Mouse (Mus musculus) liver, embryonic 16.5 days (tissue): ENCODE results near the gene Erfe. TPM values are rescaled to one million over a fixed set of nuclear protein-coding genes. Genes with fewer than 3 reads are reported as not detected.

Source experiments
- ATAC-seq: fragments of 200-750 bp; cut with Nextera tagmentation; 2 replicates; pipeline ENCODE4 v1.8.0; 2017; ENCODE audit warnings: low read depth, mild to moderate bottlenecking, moderate number of reproducible peaks, moderate library complexity
- H3K27ac ChIP-seq: fragments of 300-500 bp; sonication (generic); 2 replicates; pipeline ENCODE4 v1.5.1; 2014; ENCODE audit warnings: mild to moderate bottlenecking, low read length
- H3K27me3 ChIP-seq: fragments of 300-500 bp; sonication (generic); 2 replicates; pipeline ENCODE4 v1.6.1; 2014; ENCODE audit warnings: low read depth, low read length, mixed read lengths; ENCODE audit not compliant: control insufficient read depth, insufficient read depth
- H3K36me3 ChIP-seq: fragments of 300-500 bp; sonication (generic); 2 replicates; pipeline ENCODE4 v1.6.1; 2014; ENCODE audit warnings: mild to moderate bottlenecking; ENCODE audit not compliant: control insufficient read depth, insufficient read depth
- H3K4me1 ChIP-seq: fragments of 300-500 bp; sonication (generic); 2 replicates; pipeline ENCODE4 v1.6.1; 2014; ENCODE audit warnings: low read depth, low read length, mixed read lengths; ENCODE audit not compliant: control insufficient read depth
- H3K4me2 ChIP-seq: fragments of 300-500 bp; sonication (generic); 2 replicates; pipeline ENCODE4 v1.6.1; 2014; ENCODE audit warnings: low read depth, low read length, mixed read lengths
- H3K4me3 ChIP-seq: fragments of 300-500 bp; sonication (generic); 2 replicates; pipeline ENCODE4 v1.5.1; 2014; ENCODE audit warnings: low read depth, mild to moderate bottlenecking, low read length
- H3K9ac ChIP-seq: fragments of 300-500 bp; sonication (generic); 2 replicates; pipeline ENCODE4 v1.6.1; 2014; ENCODE audit warnings: low read depth, low read length
- H3K9me3 ChIP-seq: fragments of 300-500 bp; sonication (generic); replicated peaks from 2 replicates; pipeline ENCODE4 v1.6.1; 2016; ENCODE audit warnings: low read length; ENCODE audit not compliant: control insufficient read depth
- WGBS: fragments of 180-500 bp; shearing (Covaris S2); extraction: QIAGEN DNeasy Blood & Tissue Kit; methylation state at CpG from one replicate; pipeline ENCODE4 v1.1.7; 2014; ENCODE audit not compliant: insufficient replicate concordance; 5-methylcytosine and 5-hydroxymethylcytosine counted together
- polyA plus RNA-seq: library from polyadenylated mRNA; unstranded; fragments of >200 nt; fragmentation: Nextera tagmentation; extraction: Ambion mirVana; gene quantifications from 2 replicates; pipeline ENCODE4 v1.2.1, GENCODE M21; 2015

Gene Erfe
- polyA plus RNA-seq = 2.5 and 3.9 TPM in 2 replicates

DNA sequence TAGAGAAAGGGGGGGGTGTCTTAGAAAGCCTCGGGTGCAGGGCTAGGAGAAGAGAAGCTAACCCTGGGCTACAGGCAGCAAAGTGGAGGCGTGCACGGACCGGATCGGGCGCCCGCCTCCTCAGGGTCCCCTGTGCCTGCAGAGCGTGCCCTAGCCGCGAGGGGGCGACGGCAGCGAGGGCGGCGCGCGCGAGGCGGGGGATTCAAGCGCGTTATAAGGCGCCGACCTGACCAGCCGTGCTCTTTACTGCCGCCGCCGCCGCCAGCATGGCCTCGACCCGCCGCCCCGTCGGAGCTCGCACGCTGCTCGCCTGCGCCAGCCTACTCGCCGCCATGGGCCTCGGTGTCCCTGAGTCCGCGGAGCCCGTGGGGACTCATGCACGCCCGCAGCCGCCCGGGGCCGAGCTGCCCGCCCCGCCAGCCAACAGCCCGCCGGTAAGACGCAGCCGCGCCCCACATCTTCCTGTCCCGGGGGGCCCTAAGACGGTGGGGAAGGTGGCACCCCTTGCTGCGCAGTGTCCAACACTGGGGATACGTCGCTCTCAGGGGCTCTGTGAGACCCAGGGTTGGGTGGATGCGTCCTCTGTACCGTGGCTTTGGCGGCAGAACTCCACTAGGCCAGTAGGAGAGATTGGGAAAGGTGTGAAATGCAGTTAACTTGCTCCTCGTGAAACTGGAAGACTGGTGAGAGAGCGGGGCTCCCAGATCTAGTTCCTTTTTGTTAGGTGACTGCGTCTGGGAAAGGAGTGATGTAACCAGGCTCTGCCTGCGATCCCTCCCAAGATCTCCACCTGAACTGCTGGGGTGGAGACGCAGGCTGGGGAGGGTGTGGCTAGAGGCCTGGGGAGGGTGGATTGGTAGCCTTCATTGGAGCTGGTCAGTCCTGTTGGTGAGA lies at the start of gene Erfe:
Gene Erfe, plus strand, starts transcription at position 216 of the 894 bp plus-strand sequence.
- peaks cover 6% of the 10 kb centered on the region; the same call in 1 of the 2 replicates for H3K36me3 ChIP-seq
- under 1% methylated on average over 68 of the region's 68 CpGs for WGBS
- ATAC-seq = peak; percentile 90
- peak within 1 kb of the TSS; percentile 88 for H3K9ac ChIP-seq
- H3K4me1 ChIP-seq = peaks cover 17% of the 10 kb centered on the region
- H3K27ac ChIP-seq = peak within 1 kb of the TSS; percentile 63
- H3K4me2 ChIP-seq = peak within 1 kb of the TSS; percentile 95
- H3K9me3 ChIP-seq = no peaks in the 10 kb centered on the region
- no peaks in the 10 kb centered on the region for H3K27me3 ChIP-seq
- H3K4me3 ChIP-seq = peak within 1 kb of the TSS; percentile 79

DNA sequence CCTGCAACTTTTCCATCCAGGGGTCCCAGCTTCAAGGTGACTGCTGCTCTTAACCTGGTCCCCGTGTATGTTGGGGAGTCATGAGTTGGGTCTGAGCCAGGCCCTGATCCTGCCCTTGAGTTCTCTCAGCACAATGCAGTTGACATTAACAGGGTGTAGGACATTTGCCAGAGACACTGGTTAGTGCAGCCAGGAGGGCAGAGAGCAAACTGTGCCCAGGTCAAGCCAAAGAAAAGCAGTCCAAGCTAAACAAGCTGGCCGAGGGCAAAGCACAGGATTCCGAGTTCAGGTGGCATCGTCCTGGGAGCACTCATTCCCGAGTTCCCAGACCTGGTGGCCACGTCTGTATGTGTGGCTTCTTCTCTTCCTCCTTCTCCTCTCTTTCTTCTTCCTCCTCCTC lies 48.6 kb upstream of the Erfe start:
- Histone ChIP-seq H3K36me3 (peaks cover 6% of the 10 kb centered on the region), H3K4me2 (no peak overlapping the region), H3K27ac (no peak overlapping the region), H3K9me3 (no peaks in the 10 kb centered on the region), H3K27me3 (no peaks in the 10 kb centered on the region), H3K4me3 (no peak overlapping the region), H3K9ac (no peak overlapping the region), H3K4me1 (peaks cover 7% of the 10 kb centered on the region)
- WGBS = 78% methylated on average over 6 of the region's 6 CpGs
- no peak for ATAC-seq

DNA sequence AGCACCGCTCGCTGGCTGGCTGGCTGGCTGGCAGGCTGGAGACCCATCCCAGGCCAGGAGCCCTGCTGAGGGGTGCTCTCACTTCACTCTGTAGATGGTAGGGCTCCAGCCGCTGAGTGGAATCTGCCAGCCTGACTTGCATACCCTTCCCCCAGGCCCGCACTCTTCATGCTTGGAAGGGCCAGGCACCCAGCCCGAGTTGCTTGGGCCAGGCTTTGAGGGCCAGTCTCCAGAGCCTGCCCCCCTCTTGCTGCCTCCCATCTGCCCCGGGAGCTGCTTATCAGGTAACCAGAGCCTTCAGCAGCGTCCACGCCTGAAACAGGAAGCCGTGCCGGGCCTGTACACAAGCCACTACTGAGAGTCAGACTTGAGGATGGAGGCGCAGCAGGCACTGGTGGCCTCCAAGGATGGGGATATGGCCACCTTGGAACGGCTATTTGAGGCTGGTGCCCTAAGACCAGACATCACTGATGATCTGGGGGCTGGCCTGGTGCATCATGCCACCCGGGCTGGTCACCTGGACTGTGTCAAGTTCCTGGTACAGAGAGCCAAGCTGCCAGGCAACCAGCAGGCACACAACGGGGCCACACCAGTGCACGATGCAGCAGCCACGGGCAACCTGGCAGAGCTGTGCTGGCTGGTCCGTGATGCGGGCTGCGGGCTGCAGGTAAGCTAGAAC lies 44.3 kb upstream of the Erfe start, which contains the start of gene Espnl:
Gene Espnl, plus strand, starts transcription at position 316 of the 679 bp plus-strand sequence.
- WGBS = 40% methylated on average over 19 of the region's 19 CpGs
- Histone ChIP-seq H3K9me3 (no peaks in the 10 kb centered on the region), H3K27me3 (no peaks in the 10 kb centered on the region), H3K36me3 (no peaks in the 10 kb centered on the region), H3K9ac (no peak within 1 kb of the TSS), H3K27ac (no peak within 1 kb of the TSS), H3K4me3 (no peak within 1 kb of the TSS), H3K4me1 (peaks cover 7% of the 10 kb centered on the region), H3K4me2 (no peak within 1 kb of the TSS)
- peak; percentile 39; the same call in 1 of the 2 replicates for ATAC-seq

- Histone ChIP-seq H3K4me2 (no peak overlapping the region), H3K27ac (no peak overlapping the region), H3K36me3 (no peaks in the 10 kb centered on the region), H3K9me3 (no peaks in the 10 kb centered on the region), H3K27me3 (no peaks in the 10 kb centered on the region), H3K4me1 (peaks cover 7% of the 10 kb centered on the region), H3K9ac (no peak overlapping the region), H3K4me3 (no peak overlapping the region)
- whole genome bisulfite sequencing = 77% methylated on average over 2 of the region's 2 CpGs
- no peak for ATAC-seq
These were observed 41.6 kb upstream of the Erfe start for GRCm38 (mm10) chr1:91324646-91325045.

- Histone ChIP-seq H3K4me2 (no peak overlapping the region), H3K9me3 (no peaks in the 10 kb centered on the region), H3K27ac (no peak overlapping the region), H3K4me3 (no peak overlapping the region), H3K27me3 (no peaks in the 10 kb centered on the region), H3K9ac (no peak overlapping the region), H3K36me3 (no peaks in the 10 kb centered on the region), H3K4me1 (peaks cover 7% of the 10 kb centered on the region)
- 39% methylated on average over 4 of the region's 4 CpGs for WGBS
- ATAC-seq = no peak
These were observed 40.7 kb upstream of the Erfe start for GRCm38 (mm10) chr1:91325488-91326042.

DNA sequence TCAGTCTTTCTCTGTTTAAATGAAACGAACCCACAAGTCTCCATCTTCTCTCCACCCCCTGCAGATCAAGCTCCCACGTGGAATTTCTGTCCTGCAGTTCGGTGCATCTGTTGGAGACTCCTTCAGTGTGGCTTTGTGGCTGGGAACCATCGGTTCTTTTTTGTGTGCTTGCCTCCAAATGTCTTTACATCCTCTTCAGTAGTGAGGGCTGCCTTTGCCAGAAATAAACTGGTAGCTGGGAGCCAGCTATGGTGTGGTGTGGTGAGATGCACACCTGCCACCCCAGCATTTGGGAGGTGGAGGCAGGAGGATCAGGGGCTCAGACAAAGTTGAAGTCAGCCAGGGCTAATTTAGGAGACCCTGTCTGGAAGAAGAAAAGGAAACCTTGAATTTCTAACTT lies 34.1 kb upstream of the Erfe start:
- WGBS = 53% methylated on average over 4 of the region's 4 CpGs
- H3K4me2 ChIP-seq = no peak overlapping the region
- no peaks in the 10 kb centered on the region for H3K36me3 ChIP-seq
- H3K27ac ChIP-seq = no peak overlapping the region
- no peaks in the 10 kb centered on the region for H3K4me1 ChIP-seq
- H3K9me3 ChIP-seq = no peaks in the 10 kb centered on the region
- no peak overlapping the region for H3K9ac ChIP-seq
- H3K27me3 ChIP-seq = no peaks in the 10 kb centered on the region
- no peak overlapping the region for H3K4me3 ChIP-seq
- ATAC-seq = no peak

- no peaks in the 10 kb centered on the region for H3K27me3 ChIP-seq
- H3K4me1 ChIP-seq = no peaks in the 10 kb centered on the region
- H3K36me3 ChIP-seq = no peaks in the 10 kb centered on the region
- H3K4me2 ChIP-seq = no peak overlapping the region
- ATAC-seq = no peak
- H3K4me3 ChIP-seq = no peak overlapping the region
- H3K9me3 ChIP-seq = no peaks in the 10 kb centered on the region
- no peak overlapping the region for H3K27ac ChIP-seq
- H3K9ac ChIP-seq = no peak overlapping the region
These were observed 32.6 kb upstream of the Erfe start for GRCm38 (mm10) chr1:91333582-91333981.

DNA sequence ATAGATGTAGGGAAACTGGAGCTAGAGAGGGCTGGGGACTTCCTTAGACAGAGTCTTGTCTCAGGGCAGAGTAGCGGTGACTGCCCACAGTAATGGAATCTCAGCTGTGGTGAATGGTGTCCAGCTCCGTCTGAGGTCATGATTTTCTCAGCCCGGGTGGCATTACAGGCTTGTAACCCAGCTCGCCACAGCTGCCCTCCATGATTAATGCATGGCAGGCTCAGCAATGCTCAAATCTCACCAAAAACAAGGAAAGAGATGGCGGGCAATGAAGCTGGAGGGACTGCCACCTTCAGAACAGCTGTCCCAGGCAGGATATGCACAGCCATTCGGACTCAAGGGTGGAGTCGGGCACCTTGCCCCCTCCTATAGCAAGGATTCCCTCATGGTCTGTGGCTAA lies 28.9 kb upstream of the Erfe start:
- H3K27ac ChIP-seq = no peak overlapping the region
- H3K4me3 ChIP-seq = no peak overlapping the region
- 63% methylated on average over 7 of the region's 7 CpGs for whole genome bisulfite sequencing
- ATAC-seq = no peak
- H3K9ac ChIP-seq = no peak overlapping the region
- H3K4me1 ChIP-seq = no peaks in the 10 kb centered on the region
- no peaks in the 10 kb centered on the region for H3K36me3 ChIP-seq
- H3K9me3 ChIP-seq = no peaks in the 10 kb centered on the region
- no peak overlapping the region for H3K4me2 ChIP-seq
- H3K27me3 ChIP-seq = peaks cover 2% of the 10 kb centered on the region; the same call in 1 of the 2 replicates

GRCm38 (mm10) chr1:91344001-91344400 lies 22.2 kb upstream of the Erfe start:
- no peak overlapping the region for H3K4me2 ChIP-seq
- H3K27ac ChIP-seq = no peak overlapping the region
- peaks cover 44% of the 10 kb centered on the region for H3K27me3 ChIP-seq
- H3K36me3 ChIP-seq = no peaks in the 10 kb centered on the region
- no peak for ATAC-seq
- no peak overlapping the region for H3K9ac ChIP-seq
- WGBS = 68% methylated on average over 3 of the region's 3 CpGs
- no peaks in the 10 kb centered on the region for H3K4me1 ChIP-seq
- H3K4me3 ChIP-seq = no peak overlapping the region
- no peaks in the 10 kb centered on the region for H3K9me3 ChIP-seq
